Mouse (Mus musculus): ENCODE results near the gene Osr1. TPM values are rescaled to one million over a fixed set of nuclear protein-coding genes. Genes with fewer than 3 reads are reported as not detected.
A peak's percentile ranks its signal among the peaks of the same experiment; 100 is the strongest.

Osr1 gene
- 10.5 and 16.3 TPM in 2 replicates for polyA plus RNA-seq (2015; fragmentation: Nextera tagmentation; extraction: Ambion mirVana)

DNA sequence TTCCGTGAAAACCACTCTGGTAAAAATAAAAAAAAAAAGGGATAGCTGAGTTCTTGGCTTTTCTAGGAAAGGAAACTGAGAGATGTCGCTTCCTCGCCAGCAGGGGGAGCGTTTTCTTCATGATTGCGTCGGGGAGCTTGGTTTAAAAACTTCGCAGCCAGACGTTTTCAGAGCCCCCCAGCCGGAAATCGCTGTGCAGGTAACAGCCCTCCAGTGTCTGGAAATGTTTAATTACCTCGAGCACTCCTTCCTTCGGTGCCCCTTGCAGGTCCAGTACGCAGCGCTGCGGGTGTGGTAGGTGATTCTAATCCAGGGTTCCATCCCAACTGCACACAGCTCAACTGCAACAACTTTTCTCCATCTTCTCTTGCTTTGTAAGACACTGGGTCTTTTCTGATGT, at the start of gene Osr1:
TSS of gene Osr1 (plus strand) at position 146 of the 400 bp plus-strand sequence.
- H3K4me2 ChIP-seq = peak within 1 kb of the TSS; percentile 50
- peaks cover 63% of the 10 kb centered on the region for H3K27me3 ChIP-seq (replicated peaks)
- no peaks in the 10 kb centered on the region for H3K36me3 ChIP-seq (replicated peaks)
- no peak; the same call in 1 of the 2 replicates for ATAC-seq (replicated peaks)
- no peak within 1 kb of the TSS for H3K9ac ChIP-seq
- no peak within 1 kb of the TSS for H3K27ac ChIP-seq
- H3K9me3 ChIP-seq = no peaks in the 10 kb centered on the region
- under 1% methylated on average over 15 of the region's 15 CpGs for WGBS
- peaks cover 17% of the 10 kb centered on the region for H3K4me1 ChIP-seq
- H3K4me3 ChIP-seq = peak within 1 kb of the TSS; percentile 33

DNA sequence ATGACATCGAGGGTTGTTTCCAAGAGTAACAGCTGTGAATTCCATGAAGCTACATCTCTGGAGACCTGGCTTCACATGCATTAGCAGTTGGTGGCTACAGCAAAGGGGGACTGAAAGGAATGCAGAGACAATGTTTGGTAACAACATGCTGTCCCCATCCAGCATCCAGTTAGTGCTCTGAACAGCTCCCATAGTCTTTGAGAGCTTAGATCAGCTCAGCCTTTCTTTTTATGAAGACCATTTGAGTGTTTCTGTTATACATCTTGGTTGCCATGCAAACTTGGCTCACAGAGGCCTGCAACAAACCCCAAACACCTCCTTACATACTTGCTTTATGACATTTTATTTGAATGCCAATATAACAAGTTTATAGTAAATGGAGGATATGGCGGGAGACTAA, 19.6 kb upstream of the Osr1 start:
- Histone ChIP-seq H3K4me2 (no peak overlapping the region), H3K27me3 (replicated peaks) (no peaks in the 10 kb centered on the region), H3K4me3 (no peak overlapping the region), H3K27ac (no peak overlapping the region), H3K36me3 (replicated peaks) (no peaks in the 10 kb centered on the region), H3K4me1 (no peaks in the 10 kb centered on the region), H3K9ac (no peak overlapping the region), H3K9me3 (no peaks in the 10 kb centered on the region)
- 93% methylated on average over 2 of the region's 2 CpGs for WGBS
- ATAC-seq (replicated peaks) = no peak

DNA sequence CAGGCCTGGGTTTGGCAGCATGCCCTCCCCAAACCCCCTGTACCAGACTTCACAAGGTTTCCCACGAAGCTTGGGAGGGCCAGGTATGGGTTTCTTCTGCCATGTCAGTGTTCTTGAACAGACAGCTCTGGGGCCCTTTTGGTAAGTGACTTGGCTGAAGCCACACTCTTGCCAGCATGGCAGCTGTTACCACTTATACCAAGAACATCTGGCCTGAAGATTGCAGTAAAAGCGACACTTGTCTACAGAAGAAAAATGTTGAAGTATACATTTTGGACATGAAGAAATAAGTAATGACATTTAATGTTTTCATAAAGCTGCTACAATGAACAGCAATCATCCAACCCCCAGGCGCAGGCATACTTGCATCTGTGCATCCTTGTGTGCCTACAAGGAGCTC, 5.0 kb upstream of the Osr1 start:
- Histone ChIP-seq H3K27ac (no peak overlapping the region), H3K9ac (no peak overlapping the region), H3K9me3 (no peaks in the 10 kb centered on the region), H3K4me2 (no peak overlapping the region), H3K4me3 (no peak overlapping the region), H3K27me3 (replicated peaks) (peaks cover 14% of the 10 kb centered on the region), H3K36me3 (replicated peaks) (no peaks in the 10 kb centered on the region), H3K4me1 (peaks cover under 1% of the 10 kb centered on the region)
- WGBS = 86% methylated on average over 3 of the region's 3 CpGs
- ATAC-seq (replicated peaks) = no peak

DNA sequence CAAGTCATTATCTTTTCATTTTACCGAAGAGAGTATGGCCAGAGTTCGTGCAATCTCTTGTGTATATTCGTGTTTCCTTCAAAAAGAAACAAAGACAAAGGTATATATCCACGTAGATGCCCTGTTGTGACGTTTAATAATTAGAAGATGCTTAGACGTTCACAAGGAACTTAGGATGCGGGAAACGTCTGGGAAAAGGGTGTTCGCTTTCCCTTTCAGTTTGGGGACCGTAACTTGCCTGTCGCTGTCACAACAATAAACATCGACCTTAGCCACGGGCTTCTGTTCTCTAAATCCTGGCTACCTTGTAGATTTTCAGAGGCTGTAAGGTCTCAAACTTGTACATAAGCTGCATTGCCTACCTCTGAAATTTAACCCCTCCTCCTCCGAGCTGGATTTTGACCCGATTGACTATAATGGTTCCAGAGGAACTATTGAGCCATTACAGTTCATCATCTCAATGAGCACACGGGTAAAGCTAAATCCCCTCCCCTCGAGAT, 630 bp downstream of the Osr1 start:
- Histone ChIP-seq H3K4me2 (peak overlapping the region; percentile 50), H3K9me3 (no peaks in the 10 kb centered on the region), H3K4me1 (peaks cover 17% of the 10 kb centered on the region), H3K27me3 (replicated peaks) (peaks cover 67% of the 10 kb centered on the region), H3K9ac (no peak overlapping the region), H3K27ac (no peak overlapping the region), H3K36me3 (replicated peaks) (no peaks in the 10 kb centered on the region), H3K4me3 (peak overlapping the region; percentile 33)
- WGBS = 1% methylated on average over 17 of the region's 17 CpGs
- ATAC-seq (replicated peaks) = no peak

DNA sequence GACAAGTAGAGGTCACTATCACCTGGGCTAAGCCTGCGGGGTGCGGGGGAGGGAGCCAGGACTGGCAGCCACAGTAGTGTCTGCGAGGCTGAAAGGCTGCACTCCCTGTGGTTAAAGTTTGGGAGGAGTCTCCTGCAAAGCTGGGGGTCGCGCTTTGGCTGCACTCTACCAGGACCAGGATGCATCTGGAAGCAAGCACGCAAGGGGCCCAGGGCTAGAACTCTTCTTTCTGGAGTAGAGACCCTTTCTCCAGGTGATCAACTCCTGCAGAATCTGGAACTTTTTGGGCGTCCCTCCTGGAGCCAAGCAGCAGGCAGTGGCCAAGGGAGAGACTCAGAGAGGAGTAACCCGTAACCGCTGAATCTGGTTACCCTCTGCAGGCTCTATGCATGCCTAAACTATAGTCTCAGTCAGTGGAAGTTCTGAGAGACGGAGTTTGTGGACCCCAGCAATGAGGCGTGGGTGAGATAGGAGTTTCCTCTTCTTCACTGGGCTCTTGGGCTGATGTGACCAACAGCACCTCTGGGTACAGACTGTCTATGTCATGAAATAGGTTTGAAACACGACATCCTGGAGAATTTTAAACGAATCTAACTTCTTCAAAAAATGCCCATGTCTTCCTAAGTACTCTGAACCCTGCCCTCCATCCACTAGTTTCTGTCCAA, 1.5 kb downstream of the Osr1 start:
- Histone ChIP-seq H3K9me3 (no peaks in the 10 kb centered on the region), H3K4me2 (no peak overlapping the region), H3K4me1 (peaks cover 22% of the 10 kb centered on the region), H3K36me3 (replicated peaks) (no peaks in the 10 kb centered on the region), H3K27me3 (replicated peaks) (peaks cover 73% of the 10 kb centered on the region), H3K27ac (no peak overlapping the region), H3K4me3 (no peak overlapping the region), H3K9ac (no peak overlapping the region)
- under 1% methylated on average over 13 of the region's 13 CpGs for WGBS
- ATAC-seq (replicated peaks) = no peak

DNA sequence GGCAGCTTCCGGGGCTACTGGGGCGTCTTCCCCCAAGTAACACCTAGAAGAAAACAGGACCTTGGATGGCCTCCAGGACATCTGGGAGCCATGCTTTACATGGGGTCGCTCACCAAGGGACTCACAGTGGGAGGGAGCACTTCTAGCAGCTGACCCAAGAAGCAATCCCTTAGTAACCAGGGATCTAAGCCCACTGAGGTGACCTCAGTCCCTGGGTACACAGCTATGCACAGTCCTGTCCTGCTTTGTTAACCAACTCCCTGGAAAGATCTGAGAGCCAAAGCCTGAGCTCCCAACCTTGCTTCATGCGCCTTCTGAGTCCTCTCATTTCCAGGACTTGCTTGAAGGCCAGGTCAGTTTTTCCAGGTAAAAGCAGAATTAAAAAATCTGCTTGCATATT, 2.1 kb downstream of the Osr1 start:
- Histone ChIP-seq H3K9ac (no peak overlapping the region), H3K4me2 (no peak overlapping the region), H3K27ac (no peak overlapping the region), H3K4me1 (peaks cover 22% of the 10 kb centered on the region), H3K9me3 (no peaks in the 10 kb centered on the region), H3K4me3 (no peak overlapping the region), H3K27me3 (replicated peaks) (peaks cover 79% of the 10 kb centered on the region), H3K36me3 (replicated peaks) (no peaks in the 10 kb centered on the region)
- ATAC-seq (replicated peaks) = no peak
- WGBS = 4% methylated on average over 4 of the region's 4 CpGs

DNA sequence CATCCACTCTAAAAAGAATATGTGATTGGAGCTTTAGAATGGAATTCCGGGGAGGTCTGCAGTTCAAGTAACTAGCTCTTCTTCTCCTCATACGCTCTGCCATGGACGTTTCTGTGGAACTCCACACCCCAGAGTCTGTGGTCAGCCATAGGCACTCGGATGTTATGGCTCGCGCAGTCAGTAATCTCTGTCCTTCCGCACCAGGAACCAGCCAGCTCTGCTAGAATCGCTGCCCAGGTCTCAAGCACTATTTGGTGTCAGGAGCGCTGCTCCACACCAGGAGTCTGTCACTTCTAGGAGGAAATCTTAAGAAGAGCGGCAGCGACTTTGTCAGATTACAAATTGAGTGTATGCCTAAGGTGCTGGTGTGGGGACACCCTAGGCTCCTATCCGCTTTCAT, 3.8 kb downstream of the Osr1 start:
- H3K4me3 ChIP-seq = peak overlapping the region; percentile 28
- H3K4me2 ChIP-seq = peak overlapping the region; percentile 51; the same call in 1 of the 2 replicates
- peaks cover 93% of the 10 kb centered on the region for H3K27me3 ChIP-seq (replicated peaks)
- no peaks in the 10 kb centered on the region for H3K36me3 ChIP-seq (replicated peaks)
- H3K27ac ChIP-seq = no peak overlapping the region
- no peaks in the 10 kb centered on the region for H3K9me3 ChIP-seq
- WGBS = 2% methylated on average over 12 of the region's 12 CpGs
- H3K4me1 ChIP-seq = peaks cover 22% of the 10 kb centered on the region
- H3K9ac ChIP-seq = no peak overlapping the region
- no peak for ATAC-seq (replicated peaks)

DNA sequence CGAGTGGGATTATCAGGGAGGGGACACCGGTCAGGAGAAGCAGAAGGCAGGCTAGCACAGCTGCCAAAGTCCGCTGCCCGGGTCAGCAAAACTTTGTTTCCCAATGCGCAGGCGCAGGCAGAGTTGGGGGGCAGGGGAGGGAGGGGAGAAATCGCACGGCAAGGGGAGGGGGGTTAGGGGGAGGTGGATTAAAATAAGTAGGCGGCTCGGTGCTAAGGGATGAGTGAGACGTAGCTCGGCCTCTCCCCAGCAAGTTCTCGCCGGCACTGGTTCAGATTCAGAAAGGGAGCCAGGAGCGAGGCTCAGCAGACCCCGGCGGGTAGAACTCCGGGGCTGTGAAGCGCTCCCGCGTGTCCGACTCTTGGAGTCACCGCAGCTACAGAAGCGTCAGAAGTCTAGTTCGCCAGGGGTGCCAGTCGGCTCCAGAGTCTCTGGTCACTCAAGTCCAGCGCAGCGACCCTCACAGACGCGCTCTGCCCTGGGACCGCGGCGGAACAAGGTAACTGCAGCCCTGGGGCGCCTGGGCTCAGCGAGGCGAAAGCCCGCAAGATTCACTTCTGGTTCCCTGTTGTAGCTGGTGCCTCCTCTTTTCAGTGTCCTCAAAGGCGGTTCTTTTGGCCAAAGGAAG, 4.4 kb downstream of the Osr1 start:
- Histone ChIP-seq H3K36me3 (replicated peaks) (no peaks in the 10 kb centered on the region), H3K4me3 (peak overlapping the region; percentile 28), H3K9me3 (no peaks in the 10 kb centered on the region), H3K9ac (no peak overlapping the region), H3K27ac (no peak overlapping the region), H3K4me1 (peaks cover 25% of the 10 kb centered on the region), H3K27me3 (replicated peaks) (peaks cover 93% of the 10 kb centered on the region), H3K4me2 (peak overlapping the region; percentile 51)
- peak; percentile 46 for ATAC-seq (replicated peaks)
- under 1% methylated on average over 38 of the region's 38 CpGs for WGBS

DNA sequence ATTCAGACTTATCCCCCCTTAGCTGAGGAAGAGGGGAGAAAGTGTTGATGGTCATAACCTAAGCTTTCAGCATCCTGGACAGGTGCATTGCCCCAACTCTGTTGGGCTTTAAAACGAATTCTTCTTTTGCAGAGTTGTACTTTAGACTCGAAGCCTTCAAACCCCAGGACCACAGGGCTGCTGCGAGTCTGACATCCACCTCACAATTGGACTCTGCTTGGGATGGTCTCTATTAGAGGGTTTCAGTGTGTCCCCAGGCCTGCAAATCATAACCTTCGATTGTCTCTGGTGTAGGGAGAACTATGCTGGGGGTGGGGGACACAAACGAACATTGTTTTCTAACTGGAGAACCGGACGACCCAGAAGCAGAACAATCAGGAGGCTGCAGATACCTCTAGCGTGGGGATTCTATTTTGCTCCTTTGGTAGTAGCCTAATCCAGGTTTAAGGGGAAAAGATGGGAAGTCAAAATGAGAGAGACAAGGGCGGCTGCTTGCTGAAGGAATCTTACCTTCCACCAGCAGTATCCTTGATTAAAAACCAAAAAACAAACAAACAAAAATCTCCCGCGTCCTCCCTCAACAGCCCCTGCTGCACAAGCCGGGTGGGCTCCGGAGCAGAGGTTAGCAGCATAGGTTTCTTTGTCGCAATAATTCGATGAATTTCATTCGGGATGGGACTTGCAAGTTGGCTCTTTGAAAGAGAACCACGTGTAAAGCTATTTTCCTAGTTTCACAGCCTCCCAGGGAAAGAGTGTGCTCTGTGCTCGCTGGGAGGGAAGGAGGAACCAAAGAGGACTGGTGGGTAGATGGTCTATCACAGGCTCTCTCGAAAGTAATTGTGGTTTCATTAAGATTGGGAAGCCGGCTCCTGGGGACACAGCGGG, 5.5 kb downstream of the Osr1 start:
- peaks cover 25% of the 10 kb centered on the region for H3K4me1 ChIP-seq
- no peak overlapping the region for H3K4me2 ChIP-seq
- no peaks in the 10 kb centered on the region for H3K36me3 ChIP-seq (replicated peaks)
- H3K27me3 ChIP-seq (replicated peaks) = peaks cover 94% of the 10 kb centered on the region
- H3K4me3 ChIP-seq = no peak overlapping the region
- no peak for ATAC-seq (replicated peaks)
- no peak overlapping the region for H3K27ac ChIP-seq
- H3K9me3 ChIP-seq = no peaks in the 10 kb centered on the region
- 2% methylated on average over 21 of the region's 21 CpGs for WGBS
- H3K9ac ChIP-seq = no peak overlapping the region

DNA sequence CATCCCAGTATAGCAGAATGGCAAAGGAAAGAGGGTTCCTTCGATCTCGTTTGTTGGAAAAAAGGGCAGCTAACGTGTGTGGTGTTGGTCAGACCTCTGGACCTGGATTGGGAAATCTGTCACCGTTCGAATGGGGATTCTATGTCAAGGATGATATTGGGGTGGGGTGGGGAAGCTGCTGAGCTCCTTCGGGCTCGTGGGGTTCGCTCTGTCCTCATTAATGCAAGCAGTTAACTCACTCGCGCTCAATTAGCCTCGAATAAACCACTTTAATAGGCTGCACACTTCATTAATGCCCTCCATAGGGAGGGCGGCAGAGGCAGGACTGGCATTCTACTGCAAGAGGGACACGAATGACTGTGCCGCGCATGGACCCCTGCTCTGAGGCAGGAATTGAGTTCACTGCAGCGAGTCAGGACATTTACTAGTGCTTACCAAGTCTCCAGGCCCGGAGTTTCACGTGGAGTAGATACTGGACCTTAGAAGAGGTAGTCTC, 6.2 kb downstream of the Osr1 start:
- no peak for ATAC-seq (replicated peaks)
- whole genome bisulfite sequencing = under 1% methylated on average over 18 of the region's 18 CpGs
- no peak overlapping the region for H3K4me2 ChIP-seq

GRCm38 (mm10) chr12:9577610-9578009, 7.7 kb downstream of the Osr1 start:
- Histone ChIP-seq H3K27me3 (replicated peaks) (peaks cover 92% of the 10 kb centered on the region), H3K4me1 (peaks cover 33% of the 10 kb centered on the region), H3K4me2 (no peak overlapping the region), H3K9me3 (no peaks in the 10 kb centered on the region), H3K36me3 (replicated peaks) (no peaks in the 10 kb centered on the region), H3K27ac (no peak overlapping the region), H3K4me3 (no peak overlapping the region), H3K9ac (no peak overlapping the region)
- ATAC-seq (replicated peaks) = no peak
- WGBS = 10% methylated on average over 2 of the region's 2 CpGs

More for the DNA sequence above, 6.2 kb downstream of the Osr1 start:
- H3K27me3 ChIP-seq (replicated peaks) = peaks cover 92% of the 10 kb centered on the region
- no peaks in the 10 kb centered on the region for H3K9me3 ChIP-seq
- H3K27ac ChIP-seq = no peak overlapping the region
- H3K4me3 ChIP-seq = no peak overlapping the region
- H3K9ac ChIP-seq = no peak overlapping the region
- peaks cover 28% of the 10 kb centered on the region for H3K4me1 ChIP-seq
- H3K36me3 ChIP-seq (replicated peaks) = no peaks in the 10 kb centered on the region

DNA sequence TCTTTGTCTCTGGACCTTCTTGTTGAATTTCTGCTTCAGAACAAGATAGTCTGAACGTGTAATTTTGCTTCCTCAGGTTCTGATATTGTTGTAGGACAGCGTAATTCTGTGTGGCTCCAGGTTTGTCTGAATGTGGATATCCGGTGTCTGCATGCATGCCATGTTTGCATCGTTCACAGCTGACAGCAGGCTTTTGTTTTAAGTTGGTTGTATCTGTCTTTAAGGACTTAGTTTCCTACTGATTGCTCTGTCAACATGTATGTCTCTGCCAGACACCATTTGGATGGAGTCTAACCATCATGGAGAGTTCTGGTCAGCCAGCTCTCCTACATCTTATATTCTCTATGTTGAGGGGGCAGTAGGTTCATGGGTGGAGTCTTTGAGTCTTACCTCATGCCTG, 8.7 kb downstream of the Osr1 start:
- peaks cover 33% of the 10 kb centered on the region for H3K4me1 ChIP-seq
- H3K36me3 ChIP-seq (replicated peaks) = no peaks in the 10 kb centered on the region
- WGBS = 16% methylated on average over 4 of the region's 4 CpGs
- H3K9ac ChIP-seq = no peak overlapping the region
- H3K4me2 ChIP-seq = no peak overlapping the region
- no peak overlapping the region for H3K4me3 ChIP-seq
- H3K27ac ChIP-seq = no peak overlapping the region
- H3K27me3 ChIP-seq (replicated peaks) = peaks cover 92% of the 10 kb centered on the region
- ATAC-seq (replicated peaks) = no peak
- H3K9me3 ChIP-seq = no peaks in the 10 kb centered on the region

All from midbrain, embryonic 15.5 days (tissue).